Mouse (Mus musculus) midbrain, embryonic 16.5 days (tissue): Measurements from ENCODE around the gene Fance. TPM values are rescaled to one million over a fixed set of nuclear protein-coding genes. Genes with fewer than 3 reads are reported as not detected.
A peak's percentile ranks its signal among the peaks of the same experiment; 100 is the strongest.
"Not testable (repeated sequence)": the region's sequence is repeated elsewhere in the genome, so short reads cannot be mapped to it uniquely, and the experiment has no call there.

Source experiments
- ATAC-seq: fragments of 200-750 bp; cut with Nextera tagmentation; 2 replicates; pipeline ENCODE4 v1.8.0; 2017; ENCODE audit warnings: moderate TSS enrichment
- H3K27ac ChIP-seq: fragments of 300-500 bp; sonication (generic); 2 replicates; pipeline ENCODE4 v1.5.1; 2014; ENCODE audit warnings: mild to moderate bottlenecking, low read length, mixed read lengths
- H3K27me3 ChIP-seq: fragments of 300-500 bp; sonication (generic); 2 replicates; pipeline ENCODE4 v1.6.1; 2014; ENCODE audit warnings: low read depth, low read length, mixed read lengths; ENCODE audit not compliant: control insufficient read depth, insufficient read depth
- H3K36me3 ChIP-seq: fragments of 300-500 bp; sonication (generic); 2 replicates; pipeline ENCODE4 v1.6.1; 2014; ENCODE audit warnings: mild to moderate bottlenecking, low read length, moderate library complexity, mixed read lengths; ENCODE audit not compliant: control insufficient read depth, insufficient read depth
- H3K4me1 ChIP-seq: fragments of 300-500 bp; sonication (generic); 2 replicates; pipeline ENCODE4 v1.6.1; 2014; ENCODE audit warnings: mild to moderate bottlenecking, low read length, mixed read lengths; ENCODE audit not compliant: control insufficient read depth, insufficient read depth
- H3K4me2 ChIP-seq: fragments of 300-500 bp; sonication (generic); 2 replicates; pipeline ENCODE4 v1.6.1; 2014; ENCODE audit warnings: mild to moderate bottlenecking, low read length, mixed read lengths
- H3K4me3 ChIP-seq: fragments of 300-500 bp; sonication (generic); 2 replicates; pipeline ENCODE4 v1.5.1; 2014; ENCODE audit warnings: low read depth, mild to moderate bottlenecking, low read length, moderate library complexity, mixed read lengths
- H3K9ac ChIP-seq: fragments of 300-500 bp; sonication (generic); 2 replicates; pipeline ENCODE4 v1.6.1; 2014; ENCODE audit warnings: low read depth, low read length, mixed read lengths
- H3K9me3 ChIP-seq: fragments of 300-500 bp; sonication (generic); replicated peaks from 2 replicates; pipeline ENCODE4 v1.6.1; 2014; ENCODE audit warnings: mild to moderate bottlenecking, low read length, mixed read lengths; ENCODE audit not compliant: control insufficient read depth, poor library complexity, severe bottlenecking
- WGBS: fragments of 180-500 bp; shearing (Covaris S2); extraction: QIAGEN DNeasy Blood & Tissue Kit; methylation state at CpG from one replicate; pipeline ENCODE4 v1.1.7; 2014; 5-methylcytosine and 5-hydroxymethylcytosine counted together
- polyA plus RNA-seq: library from polyadenylated mRNA; unstranded; fragments of >200 nt; fragmentation: Nextera tagmentation; extraction: Ambion mirVana; gene quantifications from 2 replicates; pipeline ENCODE4 v1.2.1, GENCODE M21; 2015

Fance gene
- polyA plus RNA-seq, 1 experiment from 2014 or later = 26.3 TPM

DNA sequence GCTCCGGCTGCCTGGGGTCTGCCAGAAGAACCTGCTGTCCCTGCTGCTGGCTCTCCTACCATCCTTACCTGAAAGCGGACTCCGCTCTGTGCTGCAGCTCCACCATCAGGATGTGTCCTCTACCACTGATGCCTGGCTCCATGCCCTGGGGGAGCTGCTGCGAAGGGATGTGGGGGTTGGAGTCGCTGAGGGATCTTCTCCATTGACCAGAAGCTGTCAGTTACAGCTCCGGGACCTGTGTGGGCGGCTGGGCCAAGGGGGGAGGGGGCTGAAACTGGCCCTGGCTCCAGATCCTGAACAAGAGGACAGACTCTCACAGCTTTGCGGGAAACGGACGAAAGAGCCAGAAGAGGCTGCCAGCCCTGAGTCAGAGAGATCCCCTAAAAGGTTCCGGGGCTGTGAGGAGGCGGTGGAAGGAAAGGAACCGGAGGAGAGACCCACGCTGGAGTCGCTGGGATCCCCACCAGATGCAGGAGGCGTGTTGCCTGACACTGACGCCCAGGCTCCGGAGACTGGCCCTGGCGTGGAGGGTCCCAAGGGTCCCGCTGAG lies 2.4 kb downstream of the Fance start:
- no peak overlapping the region for H3K27ac ChIP-seq
- H3K4me2 ChIP-seq = no peak overlapping the region
- peaks cover 14% of the 10 kb centered on the region for H3K4me1 ChIP-seq
- no peaks in the 10 kb centered on the region for H3K27me3 ChIP-seq
- no peaks in the 10 kb centered on the region for H3K9me3 ChIP-seq
- ATAC-seq = no peak
- H3K4me3 ChIP-seq = no peak overlapping the region
- WGBS = 86% methylated on average over 20 of the region's 20 CpGs
- H3K9ac ChIP-seq = 0 out of 2 replicates have a peak overlapping the region, but pooled peaks have one; percentile 14
- peaks cover 6% of the 10 kb centered on the region; the same call in 1 of the 2 replicates for H3K36me3 ChIP-seq

DNA sequence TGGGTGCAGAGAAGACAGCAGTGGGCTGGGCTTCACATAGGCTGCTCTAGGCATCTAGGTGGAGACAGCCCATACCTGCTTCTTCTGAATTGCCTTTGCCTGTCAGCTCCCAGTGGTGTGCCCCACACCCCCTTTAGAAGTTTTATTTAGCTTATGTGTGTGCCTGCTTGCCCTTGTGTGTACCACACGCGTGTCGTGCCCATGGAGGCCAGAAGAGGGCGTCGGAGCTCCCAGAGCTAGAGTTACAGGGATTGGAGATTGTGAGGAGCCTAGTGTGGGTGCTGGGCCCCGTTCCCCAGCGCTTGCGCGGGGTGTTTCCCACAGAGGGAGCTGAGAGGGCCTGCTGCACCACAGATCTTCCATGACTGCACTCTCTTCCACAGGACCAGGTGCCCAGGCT lies 3.2 kb downstream of the Fance start:
- H3K36me3 ChIP-seq = peaks cover 6% of the 10 kb centered on the region; the same call in 1 of the 2 replicates
- H3K4me1 ChIP-seq = peaks cover 14% of the 10 kb centered on the region
- no peak overlapping the region for H3K9ac ChIP-seq
- 89% methylated on average over 9 of the region's 9 CpGs for WGBS
- H3K27me3 ChIP-seq = no peaks in the 10 kb centered on the region
- no peak for ATAC-seq
- H3K9me3 ChIP-seq = no peaks in the 10 kb centered on the region
- no peak overlapping the region for H3K4me3 ChIP-seq
- H3K27ac ChIP-seq = no peak overlapping the region
- no peak overlapping the region for H3K4me2 ChIP-seq

DNA sequence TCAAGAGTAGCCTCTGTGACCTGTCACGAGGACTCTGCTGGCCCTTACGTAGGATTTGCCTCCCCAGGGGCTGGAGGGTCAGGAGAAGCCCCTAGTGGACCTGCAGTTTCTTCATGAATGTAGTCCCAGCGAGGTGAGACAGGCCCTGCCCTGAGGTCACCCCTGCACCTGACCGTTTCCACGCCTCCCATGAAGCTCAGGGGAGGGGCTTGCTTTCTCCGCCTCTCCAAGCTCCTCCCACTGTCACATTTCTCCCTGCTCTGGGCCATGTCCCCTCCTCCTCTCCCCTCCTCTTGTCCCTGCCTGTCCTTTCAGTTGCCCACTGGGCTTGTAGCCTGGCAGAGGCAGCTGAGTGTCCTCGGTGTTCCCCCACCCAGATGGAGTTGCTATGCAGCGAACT lies 3.8 kb downstream of the Fance start:
- WGBS = 61% methylated on average over 8 of the region's 8 CpGs
- Histone ChIP-seq H3K4me1 (peaks cover 14% of the 10 kb centered on the region), H3K9me3 (no peaks in the 10 kb centered on the region), H3K27ac (no peak overlapping the region), H3K4me3 (no peak overlapping the region), H3K27me3 (no peaks in the 10 kb centered on the region), H3K36me3 (peaks cover 6% of the 10 kb centered on the region; the same call in 1 of the 2 replicates), H3K9ac (no peak overlapping the region), H3K4me2 (no peak overlapping the region)
- no peak for ATAC-seq

DNA sequence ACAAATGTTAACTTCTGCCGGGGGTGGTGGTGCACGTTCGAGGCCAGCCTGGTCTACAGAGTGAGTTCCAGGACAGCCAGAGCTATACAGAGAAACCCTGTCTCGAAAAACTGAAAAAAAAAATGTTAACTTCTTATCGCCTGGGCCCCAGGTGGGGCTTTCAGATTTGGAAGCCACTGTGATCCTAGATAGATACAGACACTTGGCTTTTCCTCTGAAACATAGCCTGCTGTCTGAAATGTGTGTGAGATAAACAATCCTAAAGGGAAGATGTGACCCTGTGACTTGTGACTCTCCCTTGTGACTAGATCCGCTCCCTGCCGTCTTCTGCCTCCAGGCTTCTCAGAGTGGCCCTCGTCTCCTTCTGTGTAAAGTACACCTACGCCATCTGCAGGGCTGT lies 4.4 kb downstream of the Fance start:
- Histone ChIP-seq H3K9ac (no peak overlapping the region), H3K27ac (no peak overlapping the region), H3K27me3 (no peaks in the 10 kb centered on the region), H3K4me2 (no peak overlapping the region), H3K36me3 (peaks cover 6% of the 10 kb centered on the region; the same call in 1 of the 2 replicates), H3K4me3 (no peak overlapping the region), H3K4me1 (peaks cover 12% of the 10 kb centered on the region), H3K9me3 (no peaks in the 10 kb centered on the region)
- 84% methylated on average over 9 of the region's 9 CpGs for WGBS
- no peak for ATAC-seq

DNA sequence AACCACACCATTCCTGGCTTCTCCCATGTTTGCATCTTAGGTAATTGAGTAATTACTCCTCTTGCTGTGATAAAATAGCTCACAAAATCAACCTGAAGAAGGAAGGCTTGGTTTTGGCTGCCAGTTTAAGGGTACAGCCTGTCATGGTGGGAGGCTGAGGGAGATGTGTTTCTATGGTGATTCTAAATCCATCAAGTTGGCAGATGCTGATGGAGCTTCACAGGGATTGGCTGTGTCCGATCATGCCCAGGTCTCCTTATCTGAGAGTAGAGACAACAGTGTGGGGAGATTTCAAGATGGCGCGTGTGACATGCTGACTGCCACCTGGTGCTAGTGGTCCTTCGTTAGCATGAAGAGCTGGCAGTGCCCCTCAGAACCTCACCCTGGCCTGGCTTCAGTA lies 8.4 kb downstream of the Fance start:
- Histone ChIP-seq H3K9me3 (no peaks in the 10 kb centered on the region), H3K4me2 (no peak overlapping the region), H3K36me3 (peaks cover 9% of the 10 kb centered on the region; the same call in 1 of the 2 replicates), H3K4me1 (no peaks in the 10 kb centered on the region), H3K9ac (no peak overlapping the region), H3K4me3 (no peak overlapping the region), H3K27ac (no peak overlapping the region), H3K27me3 (no peaks in the 10 kb centered on the region)
- 94% methylated on average over 4 of the region's 4 CpGs for WGBS
- ATAC-seq = no peak

DNA sequence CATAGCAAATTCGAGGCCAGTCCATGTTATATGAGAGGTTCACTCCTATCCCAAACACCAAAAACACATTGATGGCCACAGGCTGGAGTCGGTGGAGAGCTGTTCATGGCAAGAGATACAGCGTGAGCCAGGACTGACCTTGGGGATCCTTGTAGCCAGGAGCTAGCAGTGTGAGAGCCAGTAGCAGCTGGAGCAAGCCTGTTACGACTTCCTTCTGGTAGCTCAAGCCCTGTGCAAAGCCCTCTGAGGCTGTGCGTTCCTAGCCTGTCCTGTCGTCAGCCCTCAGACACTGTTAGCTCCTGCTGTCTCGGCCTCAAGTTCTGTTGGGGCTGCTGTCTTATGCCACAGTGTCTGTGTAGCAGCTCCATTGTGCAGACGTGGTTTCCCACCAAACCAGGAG lies 10.5 kb downstream of the Fance start:
- Histone ChIP-seq H3K27me3 (no peaks in the 10 kb centered on the region), H3K27ac (no peak overlapping the region), H3K9ac (no peak overlapping the region), H3K4me1 (peaks cover 6% of the 10 kb centered on the region; the same call in 1 of the 2 replicates), H3K4me3 (no peak overlapping the region), H3K9me3 (no peaks in the 10 kb centered on the region), H3K4me2 (no peak overlapping the region), H3K36me3 (peaks cover 2% of the 10 kb centered on the region; the same call in 1 of the 2 replicates)
- WGBS = 91% methylated on average over 8 of the region's 8 CpGs
- ATAC-seq = no peak

DNA sequence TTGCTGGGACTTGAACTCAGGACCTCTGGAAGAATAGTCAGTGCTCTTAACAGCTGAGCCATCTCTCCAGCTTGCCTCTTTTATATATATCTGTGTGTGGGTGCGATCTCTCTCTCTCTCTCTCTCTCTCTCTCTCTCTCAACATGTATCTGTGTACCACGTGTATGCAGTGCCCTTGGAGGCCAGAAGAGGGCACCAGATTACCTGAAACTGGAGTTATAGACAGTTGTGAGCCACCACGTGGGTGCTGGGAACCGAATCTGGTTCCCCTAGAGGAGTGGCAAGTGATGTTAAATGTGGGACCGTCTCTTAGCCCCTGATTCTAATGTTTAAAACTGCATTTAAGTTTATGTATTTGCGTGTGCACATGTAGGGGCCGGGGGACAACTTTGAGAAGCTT lies 11.1 kb downstream of the Fance start:
- not testable (repeated sequence) for ATAC-seq, H3K27me3 ChIP-seq, H3K4me1 ChIP-seq, H3K4me2 ChIP-seq, H3K27ac ChIP-seq, H3K9ac ChIP-seq, H3K36me3 ChIP-seq, H3K9me3 ChIP-seq, H3K4me3 ChIP-seq
- 99% methylated on average over 7 of the region's 7 CpGs for WGBS

DNA sequence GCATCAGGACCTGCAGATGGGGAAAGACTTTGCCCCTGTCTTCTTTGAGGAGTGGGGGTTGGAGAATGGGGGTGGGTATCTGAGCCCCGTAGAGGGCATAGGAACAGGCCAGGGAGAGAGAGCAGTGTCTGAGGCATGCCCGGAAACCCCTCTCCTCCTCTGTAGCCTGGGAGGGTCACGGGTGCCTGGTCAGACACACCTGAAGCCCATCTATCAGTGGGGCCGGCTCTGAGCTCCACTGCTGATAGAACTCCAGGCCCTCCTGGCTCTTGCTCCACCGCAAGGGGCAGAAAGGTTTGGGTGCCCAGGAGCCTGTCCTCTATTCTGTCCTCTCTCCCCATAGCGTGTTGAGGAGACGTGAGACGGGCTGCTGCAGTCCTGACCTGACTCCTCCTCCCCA lies 12.4 kb downstream of the Fance start:
- no peak for ATAC-seq
- H3K27ac ChIP-seq = no peak overlapping the region
- no peak overlapping the region for H3K4me2 ChIP-seq
- H3K4me1 ChIP-seq = peaks cover 15% of the 10 kb centered on the region
- WGBS = 90% methylated on average over 8 of the region's 8 CpGs
- H3K9me3 ChIP-seq = no peaks in the 10 kb centered on the region
- H3K4me3 ChIP-seq = no peak overlapping the region
- no peaks in the 10 kb centered on the region for H3K27me3 ChIP-seq
- no peak overlapping the region for H3K9ac ChIP-seq
- peaks cover 2% of the 10 kb centered on the region; the same call in 1 of the 2 replicates for H3K36me3 ChIP-seq

DNA sequence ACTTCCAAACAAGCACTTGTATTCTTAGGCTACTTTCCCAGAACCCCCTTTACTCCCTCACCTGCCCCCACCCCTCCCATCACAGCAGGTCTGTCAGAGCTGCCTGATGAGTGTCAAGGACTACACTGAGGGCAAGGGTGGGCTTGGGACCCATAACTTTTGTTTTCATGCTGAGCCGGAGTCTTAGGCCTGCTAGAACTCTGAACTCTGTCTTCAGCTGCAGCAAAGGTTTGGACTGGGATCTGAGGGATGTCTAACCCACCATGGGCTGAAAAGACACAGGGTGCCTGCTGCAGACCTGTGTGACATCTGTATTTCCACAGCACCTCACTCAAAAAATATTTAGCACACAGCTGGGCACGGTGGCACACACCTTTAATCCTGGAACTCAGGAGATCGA lies 13.6 kb downstream of the Fance start:
- H3K4me1 ChIP-seq = peaks cover 18% of the 10 kb centered on the region
- H3K4me3 ChIP-seq = no peak overlapping the region
- H3K9ac ChIP-seq = peak overlapping the region; percentile 95
- 84% methylated on average over 3 of the region's 3 CpGs for WGBS
- H3K27me3 ChIP-seq = no peaks in the 10 kb centered on the region
- H3K9me3 ChIP-seq = no peaks in the 10 kb centered on the region
- no peak for ATAC-seq
- H3K4me2 ChIP-seq = no peak overlapping the region
- peaks cover 2% of the 10 kb centered on the region for H3K36me3 ChIP-seq
- no peak overlapping the region for H3K27ac ChIP-seq
